Mouse (Mus musculus) C2C12 (cell line): ENCODE measurements around the gene Pole3. TPM values are rescaled to one million over a fixed set of nuclear protein-coding genes. Genes with fewer than 3 reads are reported as not detected.
"Not testable (repeated sequence)": the region's sequence is repeated elsewhere in the genome, so short reads cannot be mapped to it uniquely, and the experiment has no call there.

Experiments used
- H3K27me3 ChIP-seq: one replicate; pipeline ENCODE4 v1.6.1; 2011; ENCODE audit not compliant: control insufficient read depth, insufficient read depth, insufficient read length
- H3K36me3 ChIP-seq: one replicate; pipeline ENCODE4 v1.6.1; 2011; ENCODE audit not compliant: control insufficient read depth, insufficient read depth
- H3K4me3 ChIP-seq: one replicate; pipeline ENCODE4 v1.5.1; 2011; ENCODE audit warnings: mild to moderate bottlenecking, control low read depth; ENCODE audit not compliant: poor library complexity, insufficient read depth, severe bottlenecking
- H3K79me2 ChIP-seq: one replicate; pipeline ENCODE4 v1.6.1; 2011; ENCODE audit not compliant: control insufficient read depth, insufficient read depth
- H3K79me3 ChIP-seq: one replicate; pipeline ENCODE4 v1.6.1; 2011; ENCODE audit warnings: low read depth, control low read depth
- H3ac ChIP-seq: one replicate; pipeline ENCODE3; 2011; ENCODE audit warnings: low read depth; ENCODE audit not compliant: control insufficient read depth, insufficient read length
- CEBPB ChIP-seq: IDR thresholded peaks from one replicate; pipeline ENCODE4 v1.6.1; 2011; ENCODE audit warnings: low read depth, mild to moderate bottlenecking, control low read depth, moderate library complexity
- CTCF ChIP-seq: IDR thresholded peaks from one replicate; pipeline ENCODE4 v1.5.1; 2011; ENCODE audit not compliant: control insufficient read depth, insufficient read depth, insufficient read length
- FOSL1 ChIP-seq: IDR thresholded peaks from one replicate; pipeline ENCODE4 v1.8.0; 2011; ENCODE audit warnings: mild to moderate bottlenecking, low read length; ENCODE audit not compliant: poor library complexity, insufficient read depth, severe bottlenecking
- MAX ChIP-seq: IDR thresholded peaks from one replicate; pipeline ENCODE4 v1.6.1; 2011; ENCODE audit warnings: mild to moderate bottlenecking, control low read depth
- MYOD1 ChIP-seq: IDR thresholded peaks from one replicate; pipeline ENCODE4 v1.6.1; 2011; ENCODE audit warnings: low read depth; ENCODE audit not compliant: control insufficient read depth, insufficient read length
- MYOG ChIP-seq: IDR thresholded peaks from one replicate; pipeline ENCODE4 v1.6.1; 2011; ENCODE audit not compliant: control insufficient read depth, insufficient read length; ENCODE audit errors: extremely low read depth
- USF1 ChIP-seq: IDR thresholded peaks from one replicate; pipeline ENCODE4 v1.6.1; 2011; ENCODE audit warnings: low read depth, mild to moderate bottlenecking, control low read depth, moderate library complexity
- polyA plus RNA-seq: library from polyadenylated mRNA; unstranded; fragments of >200 nt; fragmentation: generic; extraction: Trizol; gene quantifications from one replicate; pipeline ENCODE4 v1.2.1, GENCODE M21; 2012; ENCODE audit warnings: missing spikeins

Pole3 gene
- polyA plus RNA-seq, 1 experiment: 55.7 TPM

- H3K79me3 ChIP-seq: no peaks in the 10 kb centered on the region
- no peaks in the 10 kb centered on the region for H3K79me2 ChIP-seq
- TF ChIP-seq CTCF (no peak), MYOG (no peak), FOSL1 (no peak), MAX (no peak), CEBPB (no peak), USF1 (no peak), MYOD1 (no peak)
- H3K4me3 ChIP-seq: no peak overlapping the region
- no peaks in the 10 kb centered on the region for H3K36me3 ChIP-seq
- no peaks in the 10 kb centered on the region for H3K27me3 ChIP-seq
- H3ac ChIP-seq: no peak overlapping the region
Observed at GRCm38 (mm10) chr4:62484928-62485327, 39.9 kb downstream of the Pole3 start.

GRCm38 (mm10) chr4:62480709-62481605 is 43.9 kb downstream of the Pole3 start:
- no peak for TF ChIP-seq CEBPB
- TF ChIP-seq MYOD1: no peak
- no peak for TF ChIP-seq MAX
- no peak for TF ChIP-seq CTCF
- H3K4me3 ChIP-seq: no peak overlapping the region

GRCm38 (mm10) chr4:62479937-62480708 is 44.7 kb downstream of the Pole3 start, which contains the start of gene Bspry:
Bspry (plus strand) TSS chr4:62480053.
- Histone ChIP-seq H3K79me2 (no peaks in the 10 kb centered on the region), H3K79me3 (no peaks in the 10 kb centered on the region), H3K36me3 (no peaks in the 10 kb centered on the region), H3K4me3 (no peak within 1 kb of the TSS), H3K27me3 (no peaks in the 10 kb centered on the region), H3ac (no peak within 1 kb of the TSS)
- no peak for TF ChIP-seq CEBPB
- TF ChIP-seq USF1: no peak
- no peak for TF ChIP-seq CTCF
- no peak for TF ChIP-seq MYOD1
- TF ChIP-seq FOSL1: no peak
- no peak for TF ChIP-seq MAX
- TF ChIP-seq MYOG: no peak

More at GRCm38 (mm10) chr4:62480709-62481605, 43.9 kb downstream of the Pole3 start:
- no peaks in the 10 kb centered on the region for H3K36me3 ChIP-seq
- no peaks in the 10 kb centered on the region for H3K79me3 ChIP-seq
- H3K79me2 ChIP-seq: no peaks in the 10 kb centered on the region
- H3K27me3 ChIP-seq: no peaks in the 10 kb centered on the region
- H3ac ChIP-seq: no peak overlapping the region

- not testable (repeated sequence) for H3K4me3 ChIP-seq, H3K79me3 ChIP-seq, H3K36me3 ChIP-seq, H3ac ChIP-seq, H3K79me2 ChIP-seq, H3K27me3 ChIP-seq
Observed at GRCm38 (mm10) chr4:62479593-62479936, 45.3 kb downstream of the Pole3 start.

GRCm38 (mm10) chr4:62477542-62478244 is 47.2 kb downstream of the Pole3 start:
- H3K79me3 ChIP-seq: no peaks in the 10 kb centered on the region
- H3ac ChIP-seq: no peak overlapping the region

GRCm38 (mm10) chr4:62475793-62476192 is 49.1 kb downstream of the Pole3 start:
- TF ChIP-seq CTCF (no peak), CEBPB (no peak), MAX (no peak), MYOG (no peak)
- Histone ChIP-seq H3K79me3 (no peaks in the 10 kb centered on the region), H3K4me3 (no peak overlapping the region), H3K36me3 (no peaks in the 10 kb centered on the region), H3K27me3 (no peaks in the 10 kb centered on the region), H3K79me2 (no peaks in the 10 kb centered on the region), H3ac (no peak overlapping the region)

More at GRCm38 (mm10) chr4:62477542-62478244, 47.2 kb downstream of the Pole3 start:
- Histone ChIP-seq H3K36me3 (no peaks in the 10 kb centered on the region), H3K4me3 (no peak overlapping the region), H3K27me3 (no peaks in the 10 kb centered on the region), H3K79me2 (no peaks in the 10 kb centered on the region)
- TF ChIP-seq MYOG: no peak
